Mouse (Mus musculus) hindbrain, embryonic 14.5 days (tissue): ENCODE results near the gene Mamdc4. TPM values are rescaled to one million over a fixed set of nuclear protein-coding genes. Genes with fewer than 3 reads are reported as not detected.

Source experiments
- ATAC-seq: fragments of 200-750 bp; cut with Nextera tagmentation; 2 replicates; pipeline ENCODE4 v1.8.0; 2017; ENCODE audit warnings: moderate number of reproducible peaks, mild to moderate bottlenecking, moderate TSS enrichment, moderate library complexity; ENCODE audit not compliant: low FRiP score
- DNase-seq: peaks from one replicate; pipeline ENCODE4 v3.0.0-alpha.2; 2015; ENCODE audit warnings: low spot score
- H3K27ac ChIP-seq: fragments of 300-500 bp; sonication (generic); 2 replicates; pipeline ENCODE4 v1.5.1; 2014; ENCODE audit warnings: mild to moderate bottlenecking, moderate library complexity
- H3K27me3 ChIP-seq: fragments of 300-500 bp; sonication (generic); 2 replicates; pipeline ENCODE4 v1.6.1; 2014; ENCODE audit warnings: mild to moderate bottlenecking, low read length, mixed read lengths; ENCODE audit not compliant: control insufficient read depth, insufficient read depth
- H3K36me3 ChIP-seq: fragments of 300-500 bp; sonication (generic); replicated peaks from 2 replicates; pipeline ENCODE4 v1.6.1; 2014; ENCODE audit not compliant: control insufficient read depth, insufficient read depth
- H3K4me1 ChIP-seq: fragments of 300-500 bp; sonication (generic); replicated peaks from 2 replicates; pipeline ENCODE4 v1.6.1; 2014; ENCODE audit warnings: antibody characterized with exemption, low read length, mixed read lengths; ENCODE audit not compliant: control insufficient read depth, insufficient read depth
- H3K4me2 ChIP-seq: fragments of 300-500 bp; sonication (generic); replicated peaks from 2 replicates; pipeline ENCODE4 v1.6.1; 2014; ENCODE audit warnings: mild to moderate bottlenecking, moderate library complexity
- H3K4me3 ChIP-seq: fragments of 300-500 bp; sonication (generic); replicated peaks from 2 replicates; pipeline ENCODE4 v1.5.1; 2014; ENCODE audit warnings: mild to moderate bottlenecking, low read length
- H3K9ac ChIP-seq: fragments of 300-500 bp; sonication (generic); 2 replicates; pipeline ENCODE4 v1.6.1; 2014
- H3K9me3 ChIP-seq: fragments of 300-500 bp; sonication (generic); 2 replicates; pipeline ENCODE4 v1.6.1; 2016; ENCODE audit warnings: low read length; ENCODE audit not compliant: control insufficient read depth
- WGBS: fragments of 180-500 bp; shearing (Covaris S2); extraction: QIAGEN DNeasy Blood & Tissue Kit; methylation state at CpG from one replicate; pipeline ENCODE4 v1.1.7; 2014; 5-methylcytosine and 5-hydroxymethylcytosine counted together
- polyA plus RNA-seq: library from polyadenylated mRNA; unstranded; fragments of >200 nt; fragmentation: Nextera tagmentation; extraction: Ambion mirVana; gene quantifications from 2 replicates; pipeline ENCODE4 v1.2.1, GENCODE M21; 2014

Mamdc4 gene
- polyA plus RNA-seq, 1 experiment from 2014 or later, result 1.7 TPM

GRCm38 (mm10) chr2:25578796-25579736 is 4.4 kb upstream of the Mamdc4 start:
- Histone ChIP-seq H3K4me2 (peak overlapping the region; percentile 33), H3K27me3 (peaks cover 56% of the 10 kb centered on the region), H3K36me3 (peaks cover 29% of the 10 kb centered on the region), H3K27ac (no peak overlapping the region), H3K4me3 (peak overlapping the region; percentile 14), H3K9ac (no peak overlapping the region), H3K9me3 (no peaks in the 10 kb centered on the region), H3K4me1 (peaks cover 42% of the 10 kb centered on the region)
- 8% methylated on average over 77 of the region's 77 CpGs for WGBS
- ATAC-seq (no peak), DNase-seq (no peak)

GRCm38 (mm10) chr2:25577951-25578795 is 3.5 kb upstream of the Mamdc4 start:
- Histone ChIP-seq H3K27me3 (peaks cover 56% of the 10 kb centered on the region), H3K36me3 (peaks cover 20% of the 10 kb centered on the region), H3K4me2 (peak overlapping the region; percentile 19), H3K27ac (no peak overlapping the region), H3K9ac (peak overlapping the region; percentile 31; the same call in 1 of the 2 replicates), H3K4me3 (peak overlapping the region; percentile 14), H3K4me1 (peaks cover 51% of the 10 kb centered on the region), H3K9me3 (no peaks in the 10 kb centered on the region)
- ATAC-seq (no peak), DNase-seq (no peak)
- 8% methylated on average over 74 of the region's 75 CpGs for WGBS

GRCm38 (mm10) chr2:25576965-25577891 is 2.6 kb upstream of the Mamdc4 start:
- Histone ChIP-seq H3K4me1 (peaks cover 43% of the 10 kb centered on the region), H3K9ac (no peak overlapping the region; the same call in 1 of the 2 replicates), H3K4me2 (peak overlapping the region; percentile 19), H3K9me3 (no peaks in the 10 kb centered on the region), H3K27me3 (peaks cover 56% of the 10 kb centered on the region), H3K4me3 (peak overlapping the region; percentile 14), H3K27ac (no peak overlapping the region), H3K36me3 (peaks cover 14% of the 10 kb centered on the region)
- ATAC-seq (no peak), DNase-seq (no peak)
- 16% methylated on average over 92 of the region's 92 CpGs for WGBS

DNA sequence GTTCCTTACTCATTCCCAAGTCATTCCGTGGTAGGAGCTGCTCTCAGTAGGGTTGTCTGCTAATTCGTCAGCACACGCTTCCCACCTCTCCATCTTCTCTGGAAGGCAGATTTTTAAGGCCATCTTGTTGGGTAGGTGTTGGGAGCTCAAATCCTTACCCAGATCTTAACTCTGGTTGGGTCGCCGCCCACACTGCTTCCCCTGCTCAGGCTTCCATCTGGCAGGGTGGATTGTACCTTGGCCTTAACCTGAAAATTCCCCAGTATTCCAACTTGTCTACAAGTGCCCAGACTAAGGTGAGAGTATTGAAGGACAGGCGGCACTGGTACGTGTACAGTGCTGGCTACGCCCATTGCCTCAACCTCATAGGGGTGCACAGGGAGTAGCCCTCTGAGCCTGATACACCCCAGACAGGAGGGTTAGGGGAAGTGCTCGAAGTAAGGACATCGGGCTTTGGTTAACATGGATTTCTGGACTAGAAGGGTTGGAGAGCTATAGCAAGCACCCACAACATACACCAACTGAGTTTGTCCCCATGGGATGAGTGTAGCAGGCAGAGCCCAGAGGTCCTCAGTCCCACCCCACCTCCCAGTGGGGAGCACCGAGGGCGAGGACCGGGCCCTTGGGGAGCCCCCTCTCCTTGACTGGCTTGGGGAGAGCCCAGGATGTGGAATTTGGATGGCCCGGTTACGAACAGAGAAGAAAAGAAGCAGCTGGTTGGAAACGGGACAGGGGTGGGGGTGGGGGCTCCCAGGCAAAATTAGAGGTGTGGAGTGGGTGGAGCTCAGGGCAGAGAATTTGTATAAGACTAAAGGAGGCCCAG is 1.6 kb upstream of the Mamdc4 start:
- no peak overlapping the region for H3K9ac ChIP-seq
- H3K36me3 ChIP-seq, result peaks cover 14% of the 10 kb centered on the region
- peaks cover 56% of the 10 kb centered on the region for H3K27me3 ChIP-seq
- no peak overlapping the region for H3K27ac ChIP-seq
- peaks cover 40% of the 10 kb centered on the region for H3K4me1 ChIP-seq
- DNase-seq, result no peak
- ATAC-seq, result no peak
- no peak overlapping the region; the same call in 1 of the 2 replicates for H3K4me2 ChIP-seq
- no peaks in the 10 kb centered on the region for H3K9me3 ChIP-seq
- WGBS, result 72% methylated on average over 16 of the region's 16 CpGs
- no peak overlapping the region for H3K4me3 ChIP-seq

DNA sequence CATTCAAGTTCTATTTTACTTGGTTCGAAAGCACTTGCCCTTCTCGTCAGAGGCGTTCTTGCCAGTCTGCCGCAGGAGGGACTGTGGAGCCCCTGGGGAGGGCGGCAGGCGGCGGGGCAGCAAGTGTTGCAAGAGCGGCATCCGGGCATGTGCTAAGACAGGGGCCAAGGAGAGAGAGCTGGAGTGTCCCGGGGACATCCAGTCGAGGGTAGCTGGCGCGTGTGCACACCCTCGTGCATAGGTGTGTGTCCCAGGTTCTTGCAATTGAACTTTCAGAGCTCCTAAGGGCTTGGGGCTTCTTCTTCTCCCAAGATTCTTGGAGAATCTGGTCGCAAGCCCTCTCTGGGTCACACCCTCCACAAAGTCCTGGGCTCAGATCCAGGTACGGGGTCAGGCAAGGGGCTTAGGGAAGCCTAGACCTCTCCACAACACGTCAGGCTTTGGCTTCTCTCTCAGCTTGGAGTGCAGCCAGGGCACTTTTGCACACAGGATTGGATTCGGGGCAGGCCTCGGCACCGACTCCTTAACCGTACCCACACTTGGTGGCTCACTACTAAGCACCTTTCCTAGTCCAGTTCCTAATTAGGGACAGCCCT is 885 bp upstream of the Mamdc4 start:
- H3K9me3 ChIP-seq, result no peaks in the 10 kb centered on the region
- peak overlapping the region; percentile 85 for H3K27ac ChIP-seq
- peaks cover 14% of the 10 kb centered on the region for H3K36me3 ChIP-seq
- no peak for DNase-seq
- peak overlapping the region; percentile 51 for H3K4me3 ChIP-seq
- H3K9ac ChIP-seq, result peak overlapping the region; percentile 56
- ATAC-seq, result no peak
- H3K27me3 ChIP-seq, result peaks cover 52% of the 10 kb centered on the region
- WGBS, result 15% methylated on average over 21 of the region's 21 CpGs
- peak overlapping the region; percentile 90 for H3K4me2 ChIP-seq
- peaks cover 33% of the 10 kb centered on the region for H3K4me1 ChIP-seq

GRCm38 (mm10) chr2:25574136-25574535 is 509 bp downstream of the Mamdc4 start:
- WGBS, result 21% methylated on average over 11 of the region's 11 CpGs

DNA sequence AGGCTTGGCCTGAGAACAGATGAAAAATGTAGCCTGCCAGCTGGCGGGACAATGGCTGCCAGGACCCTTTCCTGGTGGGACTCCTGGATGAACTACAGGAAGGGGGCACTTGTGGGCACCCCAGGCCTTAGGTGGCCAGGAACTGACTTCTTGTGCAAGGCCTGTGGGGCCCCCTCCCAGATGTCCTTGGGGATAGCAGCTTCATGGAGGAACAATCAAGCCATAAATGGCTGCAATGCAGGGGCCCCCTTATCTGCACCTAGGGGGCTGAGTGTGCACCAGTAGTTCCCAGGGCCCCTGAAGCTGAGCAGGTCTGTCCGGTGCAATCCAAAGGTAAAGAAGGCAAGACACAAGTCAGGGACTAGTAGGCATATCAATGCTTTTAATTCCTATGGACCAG is 1.6 kb downstream of the Mamdc4 start:
- H3K36me3 ChIP-seq, result peaks cover 27% of the 10 kb centered on the region
- no peaks in the 10 kb centered on the region for H3K9me3 ChIP-seq
- 100% methylated on average over 2 of the region's 2 CpGs for WGBS
- H3K4me3 ChIP-seq, result 0 out of 2 replicates have a peak overlapping the region, but pooled peaks have one; percentile 51
- H3K4me2 ChIP-seq, result 0 out of 2 replicates have a peak overlapping the region, but pooled peaks have one; percentile 90
- DNase-seq (no peak), ATAC-seq (no peak)
- peaks cover 27% of the 10 kb centered on the region for H3K27me3 ChIP-seq
- H3K4me1 ChIP-seq, result peaks cover 21% of the 10 kb centered on the region
- 0 out of 2 replicates have a peak overlapping the region, but pooled peaks have one; percentile 55 for H3K9ac ChIP-seq
- H3K27ac ChIP-seq, result no peak overlapping the region

More at GRCm38 (mm10) chr2:25574136-25574535, 509 bp downstream of the Mamdc4 start:
- Histone ChIP-seq H3K4me2 (peak overlapping the region; percentile 90), H3K4me3 (peak overlapping the region; percentile 51), H3K9me3 (no peaks in the 10 kb centered on the region), H3K27me3 (peaks cover 38% of the 10 kb centered on the region), H3K36me3 (peaks cover 23% of the 10 kb centered on the region), H3K9ac (peak overlapping the region; percentile 55), H3K27ac (peak overlapping the region; percentile 85), H3K4me1 (peaks cover 21% of the 10 kb centered on the region)
- DNase-seq (no peak), ATAC-seq (no peak)
